Mouse (Mus musculus): ENCODE results near the gene Rhot2. TPM values are rescaled to one million over a fixed set of nuclear protein-coding genes. Genes with fewer than 3 reads are reported as not detected.
"Not testable (repeated sequence)": the region's sequence is repeated elsewhere in the genome, so short reads cannot be mapped to it uniquely, and the experiment has no call there.

Rhot2 gene
- total RNA-seq, 2 experiments from 2014 or later: 80.3 to 94.8 TPM

- DNase-seq (ENCODE audit: low spot score in 2 of 2): peak; percentile 75 to 83
These were observed 15.7 kb downstream of the Rhot2 start, which contains the start of gene Jmjd8 for GRCm38 (mm10) chr17:25828712-25829557. Jmjd8 (plus strand) TSS chr17:25828867.

GRCm38 (mm10) chr17:25828223-25828594 lies 16.4 kb downstream of the Rhot2 start:
- DNase-seq (ENCODE audit: low spot score in 2 of 2): no peak

- DNase-seq (ENCODE audit: low spot score in 2 of 2): no peak
These were observed 17.0 kb downstream of the Rhot2 start for GRCm38 (mm10) chr17:25827546-25828222.

GRCm38 (mm10) chr17:25827011-25827410 lies 17.6 kb downstream of the Rhot2 start:
- no peak for DNase-seq (ENCODE audit: low spot score in 2 of 2)

GRCm38 (mm10) chr17:25825984-25826570 lies 18.6 kb downstream of the Rhot2 start:
- no peak for DNase-seq (ENCODE audit: low spot score in 2 of 2)

- DNase-seq (ENCODE audit: low spot score in 2 of 2): no peak
These were observed 19.3 kb downstream of the Rhot2 start for GRCm38 (mm10) chr17:25825311-25825710.

GRCm38 (mm10) chr17:25824362-25825142 lies 20.1 kb downstream of the Rhot2 start:
- DNase-seq (ENCODE audit: low spot score in 2 of 2): no peak

- peak; percentile 83 to 87 for DNase-seq (ENCODE audit: low spot score in 2 of 2)
These were observed 21.2 kb downstream of the Rhot2 start, which contains the start of gene Wdr24 for GRCm38 (mm10) chr17:25823452-25823851. Wdr24 (plus strand) TSS chr17:25823627.

- no peak for DNase-seq (ENCODE audit: low spot score in 2 of 2)
These were observed 25.5 kb downstream of the Rhot2 start for GRCm38 (mm10) chr17:25818851-25819780.

GRCm38 (mm10) chr17:25817662-25818061 lies 27.0 kb downstream of the Rhot2 start:
- no peak for DNase-seq (ENCODE audit: low spot score in 2 of 2)

GRCm38 (mm10) chr17:25813471-25813870 lies 31.2 kb downstream of the Rhot2 start:
- peak; percentile 81 to 85 for DNase-seq (ENCODE audit: low spot score in 2 of 2)

GRCm38 (mm10) chr17:25810890-25811289 lies 33.8 kb downstream of the Rhot2 start:
- DNase-seq (ENCODE audit: low spot score in 2 of 2): no peak

GRCm38 (mm10) chr17:25809606-25810340 lies 34.9 kb downstream of the Rhot2 start:
- peak in 1 of 2 experiments; percentile 51 for DNase-seq (ENCODE audit: low spot score in 2 of 2)

- DNase-seq (ENCODE audit: low spot score in 2 of 2): peak; percentile 84 to 90
These were observed 35.7 kb downstream of the Rhot2 start, which contains the start of gene Fbxl16 for GRCm38 (mm10) chr17:25808789-25809605. Fbxl16 (plus strand) TSS chr17:25809085.

- no peak for DNase-seq (ENCODE audit: low spot score in 2 of 2)
These were observed 36.6 kb downstream of the Rhot2 start for GRCm38 (mm10) chr17:25808028-25808427.

- not testable (repeated sequence) for DNase-seq (ENCODE audit: low spot score in 2 of 2)
These were observed 37.2 kb downstream of the Rhot2 start for GRCm38 (mm10) chr17:25807452-25807851.

GRCm38 (mm10) chr17:25806507-25806906 lies 38.1 kb downstream of the Rhot2 start:
- DNase-seq (ENCODE audit: low spot score in 2 of 2): no peak

GRCm38 (mm10) chr17:25802825-25803517 lies 41.7 kb downstream of the Rhot2 start:
- peak; percentile 77 to 81 for DNase-seq (ENCODE audit: low spot score in 2 of 2)

Measured in layer of hippocampus, postnatal 10 days (tissue).